Mouse (Mus musculus): ENCODE measurements at regions not wholly inside any gene's neighbourhood (a gene's known extent, or its start where the extent isn't known, plus 50 kb on each side); places are given as distances from the start of the nearest gene placed in this dataset.
A peak's percentile ranks its signal among the peaks of the same experiment; 100 is the strongest.

GRCm38 (mm10) chr14:25306961-25307654, 151.9 kb upstream of the Zmiz1 start:
- no peak for DNase-seq
- H3K4me1 ChIP-seq (ENCODE audit: control insufficient read depth, insufficient read depth, low read length) = peaks cover 14% of the 10 kb centered on the region
- H3K4me3 ChIP-seq (replicated peaks; ENCODE audit: insufficient read depth, low read depth, low read length) = no peak overlapping the region
- no peak overlapping the region for H3K27ac ChIP-seq (ENCODE audit: insufficient read depth, low read length)
- TF ChIP-seq CTCF (IDR thresholded peaks at IDR 0.05; ENCODE audit: borderline replicate concordance, insufficient read depth, low read depth, low read length) = no peak
- no peak for TF ChIP-seq POLR2A (IDR thresholded peaks at IDR 0.05; ENCODE audit: borderline replicate concordance, insufficient read depth, low read length)
- WGBS = 68% methylated on average over 3 of the region's 3 CpGs
- no peaks in the 10 kb centered on the region for H3K27me3 ChIP-seq (ENCODE audit: control insufficient read depth, insufficient read depth, low read length)

GRCm38 (mm10) chr14:25308051-25308450, 150.9 kb upstream of the Zmiz1 start:
- 80% methylated on average over 3 of the region's 3 CpGs for WGBS
- no peaks in the 10 kb centered on the region for H3K27me3 ChIP-seq (ENCODE audit: control insufficient read depth, insufficient read depth, low read length)
- peaks cover 14% of the 10 kb centered on the region for H3K4me1 ChIP-seq (ENCODE audit: control insufficient read depth, insufficient read depth, low read length)
- TF ChIP-seq CTCF (IDR thresholded peaks at IDR 0.05; ENCODE audit: borderline replicate concordance, insufficient read depth, low read depth, low read length) (no peak), POLR2A (IDR thresholded peaks at IDR 0.05; ENCODE audit: borderline replicate concordance, insufficient read depth, low read length) (no peak)
- H3K4me3 ChIP-seq (replicated peaks; ENCODE audit: insufficient read depth, low read depth, low read length) = no peak overlapping the region
- H3K27ac ChIP-seq (ENCODE audit: insufficient read depth, low read length) = no peak overlapping the region
- DNase-seq = peak in 1 of 2 experiments; percentile 6

- DNase-seq = no peak
- H3K27ac ChIP-seq (ENCODE audit: insufficient read depth, low read length) = no peak overlapping the region
- no peak overlapping the region for H3K4me3 ChIP-seq (replicated peaks; ENCODE audit: insufficient read depth, low read depth, low read length)
- TF ChIP-seq POLR2A (IDR thresholded peaks at IDR 0.05; ENCODE audit: borderline replicate concordance, insufficient read depth, low read length) = no peak
- no peak for TF ChIP-seq CTCF (IDR thresholded peaks at IDR 0.05; ENCODE audit: borderline replicate concordance, insufficient read depth, low read depth, low read length)
- H3K27me3 ChIP-seq (ENCODE audit: control insufficient read depth, insufficient read depth, low read length) = no peaks in the 10 kb centered on the region
- 63% methylated on average over 4 of the region's 4 CpGs for WGBS
- H3K4me1 ChIP-seq (ENCODE audit: control insufficient read depth, insufficient read depth, low read length) = peaks cover 17% of the 10 kb centered on the region
Measured at GRCm38 (mm10) chr14:25310671-25311151, 148.3 kb upstream of the Zmiz1 start.

GRCm38 (mm10) chr14:25311475-25311874, 147.5 kb upstream of the Zmiz1 start:
- H3K4me3 ChIP-seq (replicated peaks; ENCODE audit: insufficient read depth, low read depth, low read length) = no peak overlapping the region
- peaks cover 19% of the 10 kb centered on the region for H3K4me1 ChIP-seq (ENCODE audit: control insufficient read depth, insufficient read depth, low read length)
- 73% methylated on average over 3 of the region's 3 CpGs for WGBS
- H3K27ac ChIP-seq (ENCODE audit: insufficient read depth, low read length) = no peak overlapping the region
- H3K27me3 ChIP-seq (ENCODE audit: control insufficient read depth, insufficient read depth, low read length) = no peaks in the 10 kb centered on the region
- no peak for DNase-seq
- no peak for TF ChIP-seq POLR2A (IDR thresholded peaks at IDR 0.05; ENCODE audit: borderline replicate concordance, insufficient read depth, low read length)
- TF ChIP-seq CTCF (IDR thresholded peaks at IDR 0.05; ENCODE audit: borderline replicate concordance, insufficient read depth, low read depth, low read length) = no peak

- TF ChIP-seq POLR2A (IDR thresholded peaks at IDR 0.05; ENCODE audit: borderline replicate concordance, insufficient read depth, low read length) (no peak), CTCF (IDR thresholded peaks at IDR 0.05; ENCODE audit: borderline replicate concordance, insufficient read depth, low read depth, low read length) (no peak)
- Histone ChIP-seq H3K4me3 (replicated peaks; ENCODE audit: insufficient read depth, low read depth, low read length) (no peak overlapping the region), H3K4me1 (ENCODE audit: control insufficient read depth, insufficient read depth, low read length) (peaks cover 25% of the 10 kb centered on the region), H3K27me3 (ENCODE audit: control insufficient read depth, insufficient read depth, low read length) (no peaks in the 10 kb centered on the region), H3K27ac (ENCODE audit: insufficient read depth, low read length) (no peak overlapping the region)
- 45% methylated on average over 7 of the region's 7 CpGs for WGBS
- no peak for DNase-seq
Measured at GRCm38 (mm10) chr14:25312135-25312534, 146.8 kb upstream of the Zmiz1 start.

GRCm38 (mm10) chr14:25312814-25313426, 146.1 kb upstream of the Zmiz1 start:
- Histone ChIP-seq H3K4me1 (ENCODE audit: control insufficient read depth, insufficient read depth, low read length) (peaks cover 31% of the 10 kb centered on the region), H3K27me3 (ENCODE audit: control insufficient read depth, insufficient read depth, low read length) (no peaks in the 10 kb centered on the region), H3K4me3 (replicated peaks; ENCODE audit: insufficient read depth, low read depth, low read length) (no peak overlapping the region), H3K27ac (ENCODE audit: insufficient read depth, low read length) (no peak overlapping the region)
- no peak for DNase-seq
- TF ChIP-seq CTCF (IDR thresholded peaks at IDR 0.05; ENCODE audit: borderline replicate concordance, insufficient read depth, low read depth, low read length) (no peak), POLR2A (IDR thresholded peaks at IDR 0.05; ENCODE audit: borderline replicate concordance, insufficient read depth, low read length) (no peak)
- 86% methylated on average over 6 of the region's 6 CpGs for WGBS

GRCm38 (mm10) chr14:25313693-25314240, 145.2 kb upstream of the Zmiz1 start:
- no peaks in the 10 kb centered on the region for H3K27me3 ChIP-seq (ENCODE audit: control insufficient read depth, insufficient read depth, low read length)
- no peak overlapping the region for H3K27ac ChIP-seq (ENCODE audit: insufficient read depth, low read length)
- no peak for DNase-seq
- H3K4me1 ChIP-seq (ENCODE audit: control insufficient read depth, insufficient read depth, low read length) = peaks cover 36% of the 10 kb centered on the region
- TF ChIP-seq CTCF (IDR thresholded peaks at IDR 0.05; ENCODE audit: borderline replicate concordance, insufficient read depth, low read depth, low read length) (no peak), POLR2A (IDR thresholded peaks at IDR 0.05; ENCODE audit: borderline replicate concordance, insufficient read depth, low read length) (no peak)
- 85% methylated on average over 4 of the region's 4 CpGs for WGBS
- H3K4me3 ChIP-seq (replicated peaks; ENCODE audit: insufficient read depth, low read depth, low read length) = no peak overlapping the region

- Histone ChIP-seq H3K27me3 (ENCODE audit: control insufficient read depth, insufficient read depth, low read length) (no peaks in the 10 kb centered on the region), H3K27ac (ENCODE audit: insufficient read depth, low read length) (no peak overlapping the region), H3K4me3 (replicated peaks; ENCODE audit: insufficient read depth, low read depth, low read length) (no peak overlapping the region), H3K4me1 (ENCODE audit: control insufficient read depth, insufficient read depth, low read length) (peaks cover 35% of the 10 kb centered on the region)
- no peak for TF ChIP-seq POLR2A (IDR thresholded peaks at IDR 0.05; ENCODE audit: borderline replicate concordance, insufficient read depth, low read length)
- no peak for TF ChIP-seq CTCF (IDR thresholded peaks at IDR 0.05; ENCODE audit: borderline replicate concordance, insufficient read depth, low read depth, low read length)
- no peak for DNase-seq
- WGBS = 83% methylated on average over 5 of the region's 5 CpGs
Measured at GRCm38 (mm10) chr14:25316491-25316890, 142.5 kb upstream of the Zmiz1 start.

Data from cerebellum, adult 2 months (tissue).